Mouse (Mus musculus) c-Kit-positive CD71-positive TER-119-positive erythroid progenitor cells, embryonic 14.5 days (primary cell): ENCODE measurements around the gene Adamts9.

ENCODE experiments used
- DNase-seq: peaks from one replicate; pipeline ENCODE4 v3.0.0-alpha.2; 2013; ENCODE audit warnings: low spot score

Gene Adamts9

DNA sequence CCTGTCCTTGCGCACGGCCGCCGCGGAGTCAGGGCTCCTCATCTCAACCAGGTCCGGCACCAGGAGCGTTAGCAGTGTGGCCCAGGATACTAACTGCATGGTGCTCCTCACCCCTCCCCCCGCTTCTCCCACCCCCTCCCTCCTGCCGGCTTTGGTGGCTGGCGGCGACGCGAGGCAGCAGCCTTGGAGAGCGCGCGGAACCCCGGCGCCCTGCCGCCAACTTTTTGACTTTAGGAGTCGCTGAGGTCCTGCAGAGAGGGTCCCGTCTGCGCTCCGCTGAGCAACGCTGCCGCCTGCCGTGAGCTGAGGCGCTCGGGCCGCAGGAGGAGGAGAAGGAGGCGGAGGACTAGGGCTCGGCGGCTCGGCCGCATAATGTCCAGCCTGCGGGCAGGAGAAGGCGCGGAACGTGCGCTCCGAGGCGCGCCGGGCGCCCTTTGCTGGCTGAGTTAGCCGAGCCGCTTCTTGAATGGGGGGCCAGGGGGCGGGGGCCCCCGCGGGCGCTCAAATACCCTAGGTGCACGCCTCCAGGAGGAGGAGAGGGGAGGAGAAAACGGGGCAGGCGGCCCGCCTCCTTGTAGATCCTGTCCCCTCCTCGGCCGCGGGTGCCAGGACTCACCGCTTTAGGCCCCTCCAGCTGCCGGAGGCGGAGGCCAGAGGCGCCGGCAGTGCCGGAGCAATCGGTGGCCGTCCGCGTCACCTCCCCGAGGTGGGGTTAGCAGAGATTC lies at the start of gene Adamts9:
TSS of gene Adamts9 (minus strand) at position 436 of the 725 bp plus-strand sequence.
- no peak for DNase-seq

- DNase-seq, result no peak
These were observed 48.3 kb upstream of the Adamts9 start for GRCm38 (mm10) chr6:92991616-92992015.

DNA sequence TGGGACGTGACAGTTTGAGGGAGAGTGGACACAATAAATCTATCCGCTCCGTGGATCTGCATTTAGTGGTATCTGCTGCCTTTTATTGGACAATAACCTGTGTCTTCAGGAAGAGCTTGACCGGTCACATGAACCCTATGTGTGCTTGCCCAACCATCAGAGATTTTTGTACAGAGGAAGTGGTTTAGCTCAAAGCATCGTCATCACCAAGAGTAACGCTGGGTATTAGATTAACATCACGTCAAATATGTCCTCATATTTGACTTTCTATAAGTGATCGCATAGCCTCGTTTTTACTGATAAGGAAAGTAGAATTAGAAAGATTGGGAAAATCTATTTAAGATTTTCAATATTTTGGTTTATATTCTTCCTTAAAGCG lies 45.3 kb upstream of the Adamts9 start:
- no peak for DNase-seq

GRCm38 (mm10) chr6:92987846-92988619 lies 44.7 kb upstream of the Adamts9 start:
- no peak for DNase-seq

GRCm38 (mm10) chr6:92987366-92987765 lies 44.1 kb upstream of the Adamts9 start:
- no peak for DNase-seq

DNA sequence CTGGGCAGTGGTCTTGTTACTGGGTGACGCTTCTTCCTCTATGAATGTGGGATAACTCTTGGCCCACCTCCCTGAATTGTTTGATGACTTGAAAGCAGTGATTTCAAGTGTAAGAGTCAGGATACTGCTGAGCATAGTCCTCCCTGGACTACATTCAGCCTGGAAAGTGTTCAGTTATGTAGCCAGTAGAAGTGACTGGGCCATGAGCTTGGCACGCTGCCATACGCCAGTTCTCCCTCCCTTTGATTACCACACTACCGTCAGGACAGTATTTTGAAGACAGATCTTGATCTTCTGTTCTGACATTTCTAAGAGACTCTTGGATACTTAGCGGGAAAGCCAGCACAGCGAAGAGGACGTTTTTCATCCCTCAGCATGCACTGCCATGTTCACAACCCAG lies 40.1 kb upstream of the Adamts9 start:
- DNase-seq, result no peak

DNA sequence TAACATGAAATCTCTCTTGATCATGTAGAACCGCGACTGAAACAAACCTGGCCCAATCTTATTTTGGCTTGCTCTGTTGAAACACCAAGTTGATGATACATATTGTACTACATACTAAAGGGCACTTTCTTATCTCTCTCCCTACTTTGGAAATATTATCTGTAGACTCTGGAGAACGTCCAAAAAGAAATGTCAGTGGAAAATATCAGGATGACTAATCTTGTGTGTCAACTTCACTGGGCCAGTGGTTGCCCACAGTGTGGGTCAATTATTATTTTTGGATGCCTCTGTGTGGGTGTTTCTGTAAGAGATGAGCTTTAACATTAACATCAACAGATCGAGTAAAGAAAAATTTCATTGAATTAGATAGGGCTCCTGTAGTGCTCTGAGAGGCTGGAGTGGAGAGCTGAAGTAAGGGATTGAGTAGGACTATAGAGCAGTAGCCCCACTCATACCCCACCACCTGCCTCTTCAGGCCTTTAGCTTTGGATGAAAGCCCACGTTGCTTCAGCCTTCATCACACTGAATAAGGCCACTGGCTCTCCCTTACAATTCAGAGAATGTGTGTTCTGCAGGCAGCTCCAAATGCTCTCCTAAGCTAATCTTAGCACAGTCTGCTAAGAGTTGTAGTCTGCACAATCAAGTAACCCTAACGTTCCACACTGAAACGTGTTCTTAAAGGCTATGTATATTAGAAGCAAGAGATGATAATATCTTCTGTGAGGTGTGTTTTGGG lies 38.3 kb upstream of the Adamts9 start:
- DNase-seq, result no peak

GRCm38 (mm10) chr6:92973340-92973739 lies 30.0 kb upstream of the Adamts9 start:
- no peak for DNase-seq

- no peak for DNase-seq
These were observed 25.4 kb upstream of the Adamts9 start for GRCm38 (mm10) chr6:92968718-92969117.

GRCm38 (mm10) chr6:92968216-92968615 lies 24.9 kb upstream of the Adamts9 start:
- DNase-seq, result no peak

- no peak for DNase-seq
These were observed 19.7 kb upstream of the Adamts9 start for GRCm38 (mm10) chr6:92962966-92963365.

GRCm38 (mm10) chr6:92960997-92961396 lies 17.7 kb upstream of the Adamts9 start:
- no peak for DNase-seq

DNA sequence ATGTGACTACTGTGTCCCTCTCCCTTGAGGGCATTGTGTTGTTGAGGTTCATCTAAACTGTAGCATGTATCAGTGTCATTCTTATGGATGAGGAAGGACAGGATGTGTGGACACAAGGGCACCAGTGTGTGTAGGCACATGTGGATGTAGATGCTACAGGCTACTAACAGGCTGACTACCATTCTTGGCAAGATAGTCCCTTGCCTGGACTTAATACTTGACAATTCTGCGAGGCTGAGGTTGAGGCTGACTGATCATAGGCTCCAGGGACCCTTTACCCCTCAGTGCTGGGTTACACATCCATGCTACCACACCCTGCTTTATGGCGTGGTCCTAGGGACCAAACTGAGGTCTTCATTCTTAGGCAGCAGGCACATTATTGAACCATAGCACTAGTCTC lies 16.1 kb upstream of the Adamts9 start:
- DNase-seq, result no peak

DNA sequence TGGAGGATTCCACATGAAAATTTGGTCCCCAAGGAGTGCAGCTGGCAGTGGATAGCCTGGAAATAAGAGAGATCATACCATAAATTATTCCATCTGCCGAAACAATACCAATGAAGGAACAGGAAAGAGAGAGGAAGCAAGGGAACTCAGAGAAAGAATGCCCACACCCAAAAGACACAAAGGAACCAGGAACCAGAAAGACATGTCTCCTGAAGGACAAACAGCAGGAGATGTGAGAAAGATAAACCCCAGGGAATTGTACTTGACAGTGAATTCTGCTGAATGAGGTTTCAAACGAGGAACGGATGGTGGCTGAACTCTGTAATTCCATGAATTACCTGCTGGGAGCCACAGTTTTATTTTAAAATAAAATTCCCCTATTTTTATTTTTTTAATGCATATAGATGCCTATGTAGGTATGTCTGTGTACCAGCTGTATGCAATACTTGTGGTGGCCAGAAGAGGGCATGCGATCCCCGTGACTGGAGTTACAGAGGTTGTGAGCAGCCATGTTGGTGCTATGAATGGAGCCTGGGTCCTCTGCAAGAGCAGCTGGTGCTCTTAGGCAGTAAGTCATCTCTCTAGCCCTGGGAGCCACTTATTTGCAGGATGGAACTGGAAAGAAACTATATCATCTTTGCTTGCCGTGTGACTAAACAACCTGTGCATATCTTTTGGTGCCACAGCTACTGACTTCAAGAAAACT lies 4.2 kb upstream of the Adamts9 start:
- no peak for DNase-seq

- DNase-seq, result no peak
These were observed 1.4 kb upstream of the Adamts9 start for GRCm38 (mm10) chr6:92944711-92945110.

- no peak for DNase-seq
These were observed 875 bp upstream of the Adamts9 start for GRCm38 (mm10) chr6:92944048-92944685.

DNA sequence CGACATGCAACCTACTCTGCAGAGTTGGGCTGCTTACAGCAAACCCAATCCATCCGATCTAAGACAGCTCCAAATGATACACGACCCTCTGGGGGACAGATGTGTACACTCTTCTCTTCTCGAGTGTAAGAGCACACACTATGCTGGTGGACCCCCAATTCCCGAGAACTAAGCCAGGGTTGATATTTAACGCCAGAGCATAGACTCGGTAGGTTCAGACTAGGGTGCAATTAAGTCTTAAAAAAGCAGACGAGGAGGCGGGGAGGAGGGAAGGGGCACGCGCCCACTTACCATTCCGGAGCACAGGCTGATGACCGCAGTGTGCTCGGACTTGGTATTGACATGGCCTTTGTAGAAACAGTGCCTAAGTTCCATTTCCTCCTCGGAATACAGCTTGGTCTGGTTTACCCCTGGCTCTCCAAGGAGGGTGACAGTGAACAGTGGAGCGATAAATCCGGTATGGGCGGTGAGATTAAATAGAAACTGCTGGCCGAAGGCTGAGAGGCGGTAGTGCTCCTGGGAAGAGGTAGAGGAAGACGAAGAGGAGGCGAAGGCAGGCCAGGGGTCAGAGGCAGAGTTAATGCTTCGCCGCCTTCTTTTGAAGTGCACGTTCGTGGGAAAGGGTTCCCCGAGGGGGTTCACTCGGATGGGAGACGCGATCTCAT lies 1.4 kb downstream of the Adamts9 start:
- no peak for DNase-seq

DNA sequence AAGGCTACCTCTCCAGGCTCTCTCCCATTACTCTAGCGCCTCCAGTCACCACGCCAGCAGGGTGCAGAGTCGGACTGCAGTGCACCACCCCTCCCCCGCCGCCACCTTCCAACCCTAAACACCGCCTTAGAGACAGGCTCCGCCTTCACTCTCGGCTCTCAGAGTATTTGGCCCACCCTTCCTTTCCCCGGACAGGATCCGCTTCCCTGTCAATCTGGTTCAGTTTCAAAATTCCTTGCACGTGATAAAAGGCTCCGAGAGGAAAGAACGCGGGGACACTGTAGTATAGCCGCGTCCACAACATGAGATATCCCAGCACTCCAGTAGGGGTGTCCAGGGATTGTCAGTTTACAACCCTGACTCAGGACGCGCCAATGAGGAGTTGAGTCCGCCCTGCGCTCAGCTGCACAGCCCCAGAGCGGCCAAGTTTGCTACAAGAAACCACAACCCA lies 2.0 kb downstream of the Adamts9 start:
- no peak for DNase-seq

GRCm38 (mm10) chr6:92940191-92941131 lies 2.8 kb downstream of the Adamts9 start:
- no peak for DNase-seq

GRCm38 (mm10) chr6:92928261-92928660 lies 15.0 kb downstream of the Adamts9 start:
- DNase-seq, result no peak
